Mouse (Mus musculus) 416B (cell line): ENCODE data around the gene Zfp526.
"Not testable (repeated sequence)": the region's sequence is repeated elsewhere in the genome, so short reads cannot be mapped to it uniquely, and the experiment has no call there.

Source experiments
- DNase-seq: peaks from one replicate; pipeline ENCODE4 v3.0.0; 2011; ENCODE audit warnings: low read depth

The Zfp526 gene

DNA sequence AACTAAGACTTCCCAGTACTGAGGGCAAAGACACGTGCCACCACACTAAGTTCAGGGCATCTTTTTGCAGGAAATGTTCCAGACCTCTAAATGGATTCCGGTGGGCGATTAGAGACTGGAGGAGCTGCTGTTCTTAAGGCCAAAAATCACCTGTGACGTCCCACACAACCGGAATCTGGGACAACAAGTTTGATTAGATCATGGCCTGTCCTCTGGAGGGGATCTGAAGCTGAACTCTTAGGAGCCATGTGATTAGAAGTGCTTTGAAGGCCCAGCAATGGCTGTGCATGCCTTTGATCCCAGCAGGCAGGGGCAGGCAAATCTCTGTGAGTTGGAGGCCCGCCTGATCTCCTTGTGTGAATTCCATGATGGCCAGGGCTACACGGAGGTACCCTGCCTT, 19.4 kb downstream of the Zfp526 start:
- DNase-seq, result no peak

DNA sequence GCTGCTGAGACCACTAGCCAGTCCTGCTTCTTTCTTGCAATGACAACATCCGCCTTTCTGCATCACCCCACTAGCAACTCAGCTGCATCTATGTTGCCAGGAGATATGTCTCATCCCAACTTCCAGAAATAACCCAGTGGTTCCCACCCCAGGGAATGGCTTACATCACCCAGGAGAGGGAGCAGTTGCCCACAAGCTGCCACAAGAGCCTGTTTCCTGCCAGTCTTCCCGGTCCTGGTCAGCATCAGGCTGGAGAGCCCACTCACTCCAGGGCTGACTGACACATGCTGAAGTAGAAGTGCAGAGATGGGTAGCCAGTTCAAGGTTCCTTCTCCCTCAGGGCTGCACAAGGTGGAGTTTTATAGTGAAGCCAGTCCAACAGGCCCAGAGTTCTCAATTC, 19.8 kb downstream of the Zfp526 start:
- DNase-seq, result peak; percentile 46

DNA sequence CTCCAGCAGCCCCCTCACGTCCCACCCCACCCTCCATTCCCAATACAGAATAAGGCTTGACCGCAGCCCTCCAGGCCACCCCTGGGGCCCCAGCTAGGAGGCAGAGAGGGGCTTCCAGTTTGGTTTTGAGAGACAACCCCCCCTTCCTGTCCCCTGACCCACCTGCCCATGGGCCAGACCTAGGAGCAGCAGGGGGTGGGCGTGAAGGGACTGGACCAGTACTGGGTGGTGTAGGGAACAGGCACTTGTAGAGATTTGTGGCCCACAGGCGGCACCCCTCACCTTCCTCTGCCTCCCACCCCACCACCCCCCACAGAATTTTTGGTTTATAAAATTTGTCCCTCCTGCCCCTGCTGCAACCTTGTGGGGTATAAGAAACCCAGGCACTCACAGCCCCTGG, 22.1 kb downstream of the Zfp526 start:
- DNase-seq, result no peak

DNA sequence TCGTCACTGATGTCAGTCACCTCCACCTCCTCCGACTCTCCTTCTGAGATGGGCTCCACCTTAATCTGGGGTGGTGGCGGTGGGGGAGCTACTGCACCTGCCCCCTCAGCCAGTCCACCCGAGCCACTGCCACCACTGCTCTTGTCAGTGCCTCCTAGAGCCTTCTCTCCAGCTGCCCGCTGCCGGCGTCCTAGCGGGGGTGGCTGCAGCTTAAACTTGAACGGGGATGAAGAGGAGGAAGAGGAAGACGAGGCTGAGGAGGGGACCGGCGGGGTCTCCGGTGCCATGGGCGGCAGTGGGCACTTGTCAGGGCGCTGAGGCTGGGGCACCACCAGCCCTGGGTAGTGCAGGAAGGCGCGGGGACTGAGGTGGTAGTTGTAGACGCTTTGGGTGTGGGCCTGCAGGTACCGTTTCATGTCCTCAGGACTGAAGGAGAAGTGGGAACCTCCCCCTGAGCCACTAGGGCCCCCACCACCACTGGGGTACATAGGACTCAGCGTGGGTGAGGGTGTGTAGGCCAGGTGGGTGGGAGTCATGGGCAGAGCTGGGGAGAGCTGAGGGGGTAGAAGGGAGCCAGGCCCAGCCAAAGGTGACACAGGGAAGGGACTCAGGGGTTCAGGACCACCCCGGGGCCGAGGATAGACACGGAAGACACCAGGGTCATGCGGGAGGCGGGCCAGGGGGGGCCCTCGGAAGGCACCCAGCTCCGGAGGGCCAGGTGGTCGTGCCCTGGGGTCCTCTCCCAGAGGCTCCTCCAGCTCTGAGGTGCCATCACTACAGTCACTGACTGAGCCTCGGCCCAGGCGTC, 23.5 kb downstream of the Zfp526 start:
- no peak for DNase-seq

DNA sequence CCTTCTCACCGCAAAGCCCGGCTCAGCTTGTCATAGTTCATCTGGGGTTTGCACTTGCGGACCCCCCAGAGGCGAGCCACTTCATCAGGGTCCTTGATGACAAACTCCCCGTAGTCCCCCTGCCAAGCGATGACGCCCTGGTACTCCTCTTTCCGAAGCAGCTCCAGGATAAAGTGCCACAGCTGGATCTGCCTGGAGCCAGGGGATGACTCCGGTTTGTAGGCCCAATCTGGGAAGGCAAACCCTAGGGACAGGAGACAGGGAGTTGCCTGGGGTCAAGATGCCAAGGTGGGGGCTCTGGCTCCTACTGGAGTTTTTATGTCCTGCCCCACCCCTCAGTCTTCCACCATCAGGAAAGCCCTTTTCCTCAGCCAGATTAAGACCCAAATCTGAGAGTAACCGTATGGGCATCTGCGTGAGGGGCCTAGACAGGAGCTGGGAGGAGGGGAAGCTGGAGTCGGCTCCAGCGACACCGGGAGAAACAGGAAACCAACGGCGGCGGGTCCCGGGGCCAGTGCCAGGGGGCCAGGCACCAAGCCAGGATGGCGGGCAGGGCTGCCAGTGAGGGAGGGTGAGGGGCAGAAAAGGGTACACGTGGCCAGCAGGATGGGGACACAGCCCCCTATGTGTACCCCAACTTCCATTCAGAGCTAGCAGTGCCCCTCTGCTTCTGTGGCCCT, 25.0 kb downstream of the Zfp526 start:
- DNase-seq, result no peak

DNA sequence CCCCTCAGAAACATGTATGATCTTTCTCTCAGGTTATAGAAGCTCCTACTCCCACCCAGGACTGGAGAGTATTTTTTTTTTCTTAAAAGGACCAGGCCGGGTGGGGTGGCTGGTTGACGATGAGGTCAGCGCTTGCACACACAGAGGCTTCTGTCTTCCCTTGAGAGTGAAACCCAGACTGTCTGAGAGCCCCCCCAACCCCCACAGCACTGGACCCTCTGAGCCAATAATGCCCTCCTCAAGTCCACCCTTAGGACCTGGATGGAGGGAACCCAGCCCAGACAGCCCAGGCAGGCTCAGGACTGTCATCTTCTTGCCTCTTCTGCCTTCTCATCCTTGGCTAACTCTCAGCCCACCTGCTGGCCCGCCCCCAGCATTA, 25.5 kb downstream of the Zfp526 start:
- peak; percentile 19 for DNase-seq

DNA sequence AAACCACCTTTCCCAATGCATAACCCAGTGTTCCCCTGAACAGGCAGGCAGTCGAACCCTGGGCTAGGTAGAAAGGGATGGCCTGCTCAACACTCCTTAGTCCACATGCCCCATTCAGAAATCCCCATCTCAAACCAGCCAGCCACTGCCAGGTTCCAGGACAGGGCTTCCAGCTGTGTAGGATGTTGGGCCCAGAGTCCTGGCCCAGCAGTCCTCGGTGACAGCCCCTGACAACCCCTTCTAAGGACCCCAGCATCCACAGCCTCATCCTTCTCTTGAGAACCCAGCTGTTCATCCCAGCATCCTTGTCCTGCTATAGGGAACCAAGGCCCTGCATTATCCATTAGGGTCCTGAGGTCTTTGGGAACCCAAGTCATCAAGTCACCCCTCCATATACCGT, 26.3 kb downstream of the Zfp526 start:
- DNase-seq, result no peak

DNA sequence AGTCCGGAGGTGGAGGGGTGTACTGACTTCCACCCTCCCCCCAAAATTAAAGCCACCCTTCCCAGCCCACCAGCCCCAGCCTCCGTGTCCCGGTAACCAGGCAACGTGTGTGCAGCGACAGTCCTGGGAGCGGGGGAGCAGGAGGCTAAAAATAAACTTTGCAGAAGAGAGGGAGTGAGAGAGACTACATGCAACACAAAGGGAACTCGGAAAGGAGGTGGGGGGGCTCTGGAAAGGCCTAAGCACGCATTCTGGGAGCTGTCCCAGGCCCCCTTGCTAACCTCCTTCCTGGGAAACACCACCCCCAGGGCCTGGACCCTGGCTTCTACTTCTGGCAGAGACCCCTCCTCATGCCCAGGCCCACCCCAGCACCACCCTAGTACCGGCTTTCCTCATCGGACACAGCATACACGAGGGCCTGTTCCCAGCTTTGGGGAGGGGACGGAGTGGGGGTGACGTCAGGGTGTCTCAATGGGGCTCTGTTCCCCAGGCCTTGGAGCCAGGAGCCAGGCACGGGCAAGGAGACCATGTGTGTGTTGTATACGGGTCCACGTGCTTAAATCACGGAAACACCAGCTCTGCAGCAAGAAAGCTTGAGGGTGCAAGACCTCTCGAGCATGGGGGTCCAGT, 26.9 kb downstream of the Zfp526 start:
- DNase-seq, result peak; percentile 68

DNA sequence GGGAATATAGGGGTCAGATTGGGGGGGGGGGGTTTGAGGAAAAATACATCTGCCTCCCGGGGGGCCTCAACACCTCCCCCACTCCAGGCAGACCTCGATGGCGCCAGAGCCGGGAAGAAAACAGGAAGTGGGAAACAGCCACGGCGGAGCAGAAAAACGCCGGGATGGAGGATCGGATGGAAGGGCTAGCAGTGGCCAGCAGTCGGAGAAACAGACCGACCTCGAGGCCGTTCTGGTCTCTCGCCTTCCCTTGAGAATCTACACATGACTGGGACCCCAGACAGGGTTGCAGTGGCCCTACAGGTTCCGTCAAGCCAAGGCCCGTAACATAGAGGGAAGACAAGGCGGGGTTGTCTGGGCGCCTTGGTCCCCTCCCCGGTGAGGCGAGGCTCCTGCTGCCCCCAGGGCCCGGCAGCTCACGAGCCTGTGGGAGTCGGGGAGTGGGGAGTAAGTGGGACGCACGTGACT, 27.7 kb downstream of the Zfp526 start:
- peak; percentile 63 for DNase-seq

DNA sequence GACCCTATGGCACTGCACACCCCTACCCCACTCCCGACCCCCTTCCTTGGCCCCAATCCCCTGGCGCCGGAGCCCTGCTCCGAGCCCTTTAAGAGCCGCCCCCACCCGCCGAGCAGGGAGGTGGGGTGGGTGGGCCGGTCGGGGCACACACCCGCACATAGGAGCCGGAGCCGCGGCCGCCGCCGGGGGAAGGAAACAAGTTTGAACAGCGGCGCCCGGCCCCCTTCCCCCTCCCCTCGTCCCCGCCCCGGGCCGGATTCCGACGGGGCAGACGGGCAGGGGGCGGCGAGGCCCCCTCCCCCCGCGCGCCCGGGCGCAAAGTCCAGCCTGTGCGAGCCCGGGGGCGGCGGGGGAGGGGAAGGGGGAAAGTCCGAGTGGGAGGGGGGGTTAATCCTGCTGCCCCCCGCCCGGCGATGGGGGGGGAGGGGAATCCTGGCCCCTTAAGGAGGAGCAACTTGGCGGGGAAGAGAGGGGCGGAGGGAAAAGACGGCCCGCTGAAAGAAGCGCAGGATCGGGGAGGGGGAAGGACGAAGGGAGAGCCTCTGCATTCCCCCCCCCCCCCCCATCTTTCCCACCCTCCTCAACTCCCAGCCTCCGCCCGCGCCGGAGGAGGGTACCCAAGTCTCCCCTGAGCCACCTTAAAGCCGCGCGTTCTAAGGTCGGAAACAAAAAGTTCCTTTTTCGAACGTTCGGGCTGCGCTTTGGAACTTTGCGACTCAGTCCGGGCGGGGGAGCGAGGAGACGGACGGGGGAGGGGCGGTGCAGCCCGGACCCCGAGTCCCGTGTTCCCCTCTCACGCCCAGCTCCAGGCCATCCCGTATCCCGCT, 28.3 kb downstream of the Zfp526 start:
- peak; percentile 77 for DNase-seq

DNA sequence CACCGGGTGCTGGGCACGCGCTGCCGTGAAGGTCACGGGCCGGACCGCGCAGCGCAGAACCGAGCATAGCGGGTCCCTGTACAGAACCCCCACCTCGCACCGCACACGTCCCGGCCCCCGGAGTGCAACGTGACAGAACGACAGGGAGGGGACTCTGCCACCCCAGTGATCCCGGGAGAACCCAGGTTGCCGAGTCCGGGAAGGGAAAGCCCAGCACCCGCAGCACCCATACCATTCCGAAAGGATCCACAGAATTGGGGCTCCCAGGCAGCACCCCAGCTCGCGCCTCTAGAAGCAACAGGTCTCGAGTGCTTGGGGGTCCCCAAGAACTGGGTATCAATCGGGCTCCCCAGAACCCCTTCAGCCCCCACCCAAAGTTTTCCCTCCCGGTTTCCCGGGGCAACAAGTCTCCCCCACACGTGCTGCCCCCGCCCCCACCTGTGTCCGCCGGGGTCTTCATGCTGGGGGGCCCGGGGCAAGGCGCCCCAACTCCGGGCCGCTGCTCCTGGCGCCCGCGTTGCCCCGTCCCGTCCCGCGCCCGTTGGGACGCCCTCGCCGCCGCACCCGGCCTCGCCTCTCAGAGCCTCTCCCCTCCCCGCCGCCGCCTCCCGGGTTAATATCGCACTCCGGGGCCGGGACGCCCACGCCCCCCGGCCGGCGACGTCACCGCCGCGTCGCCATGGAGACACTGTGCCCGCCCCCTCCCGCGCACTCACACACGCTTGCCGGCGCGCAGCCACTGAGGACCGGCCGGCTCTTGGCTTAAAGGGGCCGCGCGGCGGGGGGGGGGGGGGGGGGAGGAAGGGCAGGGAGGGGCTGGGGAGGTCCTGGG, 29.1 kb downstream of the Zfp526 start, which contains the start of gene Erf:
Gene Erf, minus strand, starts transcription at position 621 of the 832 bp plus-strand sequence.
- DNase-seq, result peak; percentile 88

DNA sequence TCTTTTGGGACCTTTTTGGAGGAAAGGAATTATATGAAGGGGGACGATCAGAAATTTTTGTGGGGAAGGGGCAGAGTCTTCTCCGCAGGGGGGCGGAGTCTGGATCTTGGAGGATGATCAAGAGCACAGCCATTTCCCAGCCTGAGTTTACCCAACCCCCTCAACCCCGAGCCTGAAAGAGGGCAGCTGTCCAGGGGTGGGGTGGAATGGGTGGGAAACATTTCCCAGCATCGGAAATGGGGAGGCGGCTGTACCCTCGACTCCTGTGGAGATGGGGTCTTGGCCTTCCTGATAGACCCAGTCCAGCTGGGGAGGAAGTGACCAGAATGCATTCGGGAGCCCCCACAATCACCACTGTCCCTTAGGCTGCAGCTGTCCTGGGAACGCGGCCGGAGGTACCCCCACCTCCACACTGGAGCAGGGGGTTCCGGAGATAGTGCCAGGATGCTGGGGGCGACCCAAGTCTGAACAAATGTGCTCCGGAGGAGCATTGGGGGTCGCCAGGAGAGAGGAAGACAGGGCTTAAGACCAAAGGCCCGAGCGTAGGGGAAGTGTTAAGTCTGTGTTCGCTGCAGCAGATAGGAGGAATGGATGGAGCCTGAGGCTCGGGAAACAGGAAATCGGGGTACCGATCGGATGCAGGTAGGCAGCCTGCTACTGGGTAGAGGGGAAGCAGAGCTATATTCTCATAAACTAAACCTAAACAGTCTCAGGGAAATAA, 30.0 kb downstream of the Zfp526 start:
- DNase-seq, result peak; percentile 35

DNA sequence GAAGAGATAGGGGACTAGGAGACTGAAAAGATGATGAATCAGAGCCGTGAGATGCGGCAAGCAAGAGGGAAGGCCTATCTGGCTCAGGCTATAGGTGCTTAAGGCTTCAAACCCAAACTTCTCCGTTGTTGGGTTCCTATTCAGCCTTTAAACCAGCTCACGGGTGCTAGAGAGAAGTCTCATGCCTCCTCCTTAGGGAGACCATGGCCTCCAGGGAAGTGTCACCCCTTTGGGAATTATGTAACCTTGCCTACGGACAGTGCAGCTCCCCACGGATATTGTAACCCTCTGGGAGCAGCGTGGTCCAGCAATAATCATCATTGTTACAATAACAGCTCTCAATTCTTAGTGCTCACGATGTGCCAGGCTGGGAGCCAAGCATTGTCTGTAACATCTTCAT, 30.6 kb downstream of the Zfp526 start:
- DNase-seq, result no peak

DNA sequence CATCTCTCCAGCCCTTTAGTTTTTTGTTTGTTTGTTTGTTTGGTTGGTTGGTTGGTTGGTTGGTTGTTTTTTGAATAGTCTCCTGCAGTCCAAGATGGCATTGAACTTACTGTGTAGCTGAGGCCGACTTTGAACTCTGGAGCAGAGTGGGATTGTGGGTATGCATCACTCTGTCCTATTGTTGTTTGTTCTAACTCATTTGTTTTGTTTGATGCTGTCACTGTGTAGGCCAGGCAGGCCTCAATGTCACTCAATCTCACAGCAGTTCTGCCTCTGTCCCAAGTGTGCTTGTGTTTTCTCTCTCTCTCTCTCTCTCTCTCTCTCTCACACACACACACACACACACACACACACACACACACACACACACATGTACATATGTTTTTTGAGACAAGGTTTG, 40.7 kb downstream of the Zfp526 start:
- DNase-seq, result no peak

DNA sequence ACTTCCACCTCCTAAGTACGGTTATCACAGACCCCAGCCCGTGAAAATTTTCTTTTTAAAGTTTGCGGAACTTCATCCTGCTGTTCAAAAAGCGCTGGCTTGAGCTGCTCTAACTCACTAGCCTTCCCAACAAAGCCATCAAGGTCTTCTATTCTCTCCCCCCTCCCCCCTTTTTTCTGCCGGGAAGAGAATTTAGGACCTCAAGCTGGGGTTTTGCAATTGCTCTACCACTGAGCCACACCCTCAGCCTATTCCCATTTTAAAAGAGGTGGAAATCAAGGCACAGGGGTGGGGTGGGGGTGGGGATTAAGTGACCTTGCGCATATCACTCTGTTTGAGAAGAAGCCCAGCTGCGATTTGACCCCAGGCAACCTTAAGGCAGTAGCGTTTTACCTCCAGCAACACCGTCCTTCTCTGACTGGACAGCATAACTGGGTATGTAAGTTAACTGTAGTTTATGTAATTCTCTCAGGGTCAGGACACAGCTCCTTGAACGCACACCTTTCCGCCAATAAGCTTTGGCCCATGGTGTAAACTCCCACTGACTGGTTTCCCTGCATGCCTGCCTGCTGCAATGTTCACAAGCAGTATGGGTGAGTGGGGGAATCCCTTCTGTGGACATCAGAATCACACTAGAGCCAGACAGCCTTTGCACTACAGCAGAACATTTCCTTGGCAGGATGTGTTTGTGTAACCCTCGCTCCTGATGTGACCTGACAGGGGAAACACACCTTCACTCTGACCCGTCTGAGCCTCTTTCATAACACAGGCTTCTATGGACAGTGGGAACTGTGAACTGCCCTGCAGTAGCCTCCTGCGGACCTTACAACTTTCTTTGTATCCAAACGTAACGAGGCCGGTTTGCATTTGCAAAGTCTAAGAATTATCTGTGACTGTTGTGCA, 43.0 kb downstream of the Zfp526 start:
- DNase-seq, result no peak

DNA sequence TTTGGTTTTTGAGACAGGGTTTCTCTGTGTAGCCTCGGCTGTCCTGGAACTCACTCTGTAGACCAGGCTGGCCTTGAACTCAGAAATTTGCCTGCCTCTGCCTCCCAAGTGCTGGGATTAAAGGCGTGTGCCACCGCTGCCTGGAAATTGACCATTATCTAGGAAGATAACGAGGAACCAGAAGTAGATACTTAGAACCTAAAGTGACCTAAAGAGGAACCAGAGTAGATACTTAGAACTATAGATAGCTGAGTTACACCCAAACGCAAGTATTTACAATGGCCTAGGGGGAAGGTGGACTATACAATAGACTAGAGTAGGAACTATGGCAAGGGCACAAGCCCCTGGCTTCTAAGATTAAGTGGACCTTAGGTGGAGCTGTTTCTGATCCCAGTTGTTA, 44.5 kb downstream of the Zfp526 start:
- not testable (repeated sequence) for DNase-seq

DNA sequence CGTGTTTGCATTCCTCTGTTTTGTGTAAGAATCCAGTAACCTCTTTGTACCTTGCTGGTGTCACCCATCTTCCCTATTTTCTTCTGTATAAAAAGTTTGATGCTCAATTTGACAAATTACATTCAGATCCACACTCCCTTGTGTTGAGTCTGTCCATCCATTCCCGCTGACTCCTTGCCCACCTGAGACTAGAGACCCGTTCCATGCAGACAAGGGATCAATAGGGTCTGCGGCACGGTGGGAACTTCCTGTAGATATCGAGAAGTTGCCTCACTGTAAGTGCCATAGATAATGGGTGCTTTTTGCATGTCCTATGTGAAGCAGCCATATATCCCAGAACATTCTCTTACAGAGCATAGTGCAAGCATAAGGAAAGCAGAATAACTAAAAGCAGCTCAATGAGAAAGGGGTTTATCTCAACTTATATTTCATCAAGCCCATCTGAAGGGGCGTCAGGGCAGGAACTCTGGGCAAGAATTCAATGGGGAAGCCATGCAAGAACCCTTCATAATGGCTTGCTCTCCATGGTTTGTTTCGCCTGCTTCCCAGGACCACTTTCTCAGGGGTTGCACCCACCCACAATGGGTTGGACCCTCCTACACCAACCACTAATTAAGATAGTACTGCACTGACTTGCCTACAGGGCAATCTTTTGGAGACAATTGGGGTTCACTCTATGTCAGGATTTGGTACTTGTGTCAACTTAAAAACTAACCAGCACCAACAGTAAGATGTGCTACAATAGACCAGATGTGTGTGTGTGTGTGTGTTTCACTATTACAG, 45.1 kb downstream of the Zfp526 start:
- DNase-seq, result no peak

DNA sequence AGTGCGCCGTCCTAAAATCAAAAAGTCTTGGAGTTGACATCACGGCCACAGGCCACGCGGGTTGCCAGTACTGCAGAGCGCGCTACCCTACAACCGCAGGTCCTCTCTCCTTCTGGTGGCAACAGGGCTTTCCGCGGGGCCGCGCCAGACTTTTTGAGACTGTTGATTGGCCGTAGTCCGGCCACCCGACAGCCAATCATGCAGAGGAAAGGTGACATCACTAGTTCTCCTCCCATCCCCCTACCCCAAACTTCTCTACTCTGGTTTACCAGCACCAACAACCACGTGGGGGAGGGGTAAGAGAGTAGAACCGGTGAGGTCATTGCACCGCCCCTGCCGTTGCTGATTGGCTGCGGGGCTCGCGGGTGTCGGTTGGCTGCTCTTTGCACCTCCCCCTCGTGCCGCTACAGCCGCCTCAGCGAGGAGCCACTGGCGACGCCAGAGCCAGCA, 46.1 kb downstream of the Zfp526 start, which contains the start of gene Cic:
Gene Cic, plus strand, starts transcription at position 404 of the 450 bp plus-strand sequence.
- peak; percentile 100 for DNase-seq
